Mouse (Mus musculus) spleen, adult 18-20 months (tissue): ENCODE results near the gene Kcnh1.

Source experiments
- DNase-seq, 2 experiments: peaks; one replicate each; pipeline ENCODE4 v3.0.0; 2022; ENCODE audit warnings: mixed read lengths in 2 of 2

Gene Kcnh1

DNA sequence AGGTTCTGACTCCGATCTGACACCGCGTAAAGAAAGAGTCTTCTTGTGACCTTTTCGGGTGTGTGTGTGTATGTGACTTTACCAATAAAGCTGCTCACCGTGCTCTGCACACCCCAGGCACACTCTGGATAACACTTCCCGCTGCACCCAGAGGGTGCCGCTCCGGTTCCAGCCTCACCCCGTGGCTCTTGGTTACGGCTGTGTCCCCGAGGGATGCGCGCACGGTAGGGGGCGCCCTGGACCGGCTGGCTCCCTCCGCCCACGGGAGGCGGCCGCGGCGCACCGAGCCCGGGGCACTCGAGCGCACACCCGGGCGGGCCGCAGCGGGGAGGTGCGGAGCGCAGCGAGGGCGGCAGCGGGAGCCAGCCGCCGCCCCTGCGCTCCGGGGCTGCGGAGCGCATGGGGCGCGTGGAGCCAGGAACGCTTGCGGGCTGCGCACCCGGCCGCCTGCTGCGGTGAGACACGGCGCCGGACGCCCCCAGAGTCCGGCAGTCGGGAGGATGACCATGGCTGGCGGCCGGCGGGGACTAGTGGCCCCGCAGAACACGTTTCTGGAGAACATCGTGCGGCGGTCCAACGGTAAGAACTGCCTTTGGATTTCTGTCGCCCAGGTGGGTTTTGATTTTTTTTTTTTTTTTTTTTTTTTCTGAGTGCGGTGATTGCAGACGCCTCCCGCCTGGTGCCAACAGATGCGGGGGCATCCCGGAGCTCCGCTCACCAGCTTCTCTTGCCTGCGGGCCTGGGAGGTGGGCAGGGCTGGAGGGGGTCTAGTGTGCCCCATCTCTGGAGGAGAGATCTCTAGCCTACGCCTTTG, at the start of gene Kcnh1:
Gene Kcnh1, plus strand, starts transcription at position 267 of the 814 bp plus-strand sequence.
- DNase-seq = peak; percentile 50 to 75

DNA sequence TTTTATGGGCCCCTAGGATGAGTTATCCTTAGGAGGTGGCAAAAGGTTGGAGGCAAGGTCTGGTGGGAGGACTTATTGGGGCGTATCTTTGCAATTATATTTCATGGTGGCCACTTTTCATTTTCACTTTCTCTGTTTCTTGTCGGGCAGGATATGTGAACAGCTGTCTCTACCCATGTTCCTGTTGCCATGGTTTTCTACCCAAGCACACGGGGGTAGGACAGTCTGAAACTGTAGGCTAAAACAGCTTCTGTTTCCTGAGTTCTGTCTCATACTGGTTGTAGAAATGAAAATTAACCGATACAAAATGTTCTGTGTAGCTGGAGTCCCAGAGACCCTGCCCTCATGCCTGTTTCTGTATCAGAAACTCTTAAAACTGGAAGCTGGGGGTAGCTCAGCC, 39.4 kb upstream of the Kcnh1 start:
- no peak for DNase-seq

DNA sequence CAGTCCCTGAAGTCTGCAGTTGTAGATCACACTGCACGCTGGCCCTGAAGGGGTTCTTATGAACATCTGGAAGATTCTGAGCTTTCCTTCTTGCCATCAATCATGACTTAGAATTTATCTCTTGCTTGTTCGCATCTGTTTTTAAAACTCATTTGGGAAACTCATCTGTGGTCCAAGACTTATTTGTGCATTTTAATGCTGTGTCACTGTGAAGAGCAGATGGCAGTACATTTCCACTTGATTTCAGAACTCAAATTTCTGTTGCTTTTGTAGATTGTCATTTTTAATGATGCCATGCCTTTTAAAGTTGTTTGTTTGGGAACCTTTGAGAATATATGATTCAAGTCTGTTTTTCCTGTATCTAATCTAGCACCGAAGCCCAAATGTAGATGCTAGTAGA, 19.1 kb upstream of the Kcnh1 start:
- DNase-seq = no peak

DNA sequence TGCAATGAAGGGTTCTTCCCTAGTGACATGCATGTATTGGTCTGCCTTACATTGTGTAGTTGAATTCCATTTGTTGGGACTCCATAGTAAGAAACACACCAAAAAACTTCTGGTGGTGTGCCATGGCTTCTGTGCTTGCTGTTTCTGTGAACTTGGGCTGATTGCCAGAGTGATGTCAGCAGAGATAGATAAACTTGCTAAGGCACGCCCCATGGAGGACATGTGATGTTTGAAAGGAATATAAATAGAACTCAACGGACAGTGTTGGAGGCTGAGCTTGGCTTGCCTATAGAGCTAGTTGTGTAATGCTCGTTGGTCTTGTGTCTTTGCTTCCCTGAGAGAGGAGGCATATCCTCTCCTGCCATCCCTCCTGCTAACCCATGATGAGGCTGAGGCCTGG, 10.7 kb upstream of the Kcnh1 start:
- DNase-seq = no peak

DNA sequence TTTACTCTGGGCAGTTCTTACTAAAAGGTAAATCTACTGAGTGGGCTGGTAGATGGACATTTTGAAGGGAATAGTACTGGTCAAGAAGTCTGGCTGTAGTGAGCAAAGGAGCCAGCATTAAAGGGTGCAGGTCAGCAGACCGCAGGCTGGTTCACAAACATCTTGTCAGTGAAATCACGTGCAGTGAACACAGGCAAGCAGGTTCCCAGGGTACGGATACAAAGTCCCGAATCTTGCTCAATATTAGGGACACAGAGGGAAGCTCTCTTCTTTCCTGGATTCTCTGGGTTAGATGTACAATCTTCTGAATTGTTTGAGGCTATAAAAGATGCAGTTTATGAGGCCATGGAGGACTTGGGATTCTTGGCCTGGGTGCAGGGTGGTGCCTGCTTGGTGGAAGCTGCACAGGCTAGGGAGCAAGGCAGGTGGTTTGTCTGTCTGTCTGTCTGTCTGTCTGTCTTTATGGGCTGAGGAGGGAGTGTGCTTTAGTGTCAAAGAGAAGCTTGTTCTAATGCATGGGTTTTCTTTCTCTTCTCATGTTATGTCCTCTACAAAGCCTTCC, 8.8 kb upstream of the Kcnh1 start:
- DNase-seq = no peak

DNA sequence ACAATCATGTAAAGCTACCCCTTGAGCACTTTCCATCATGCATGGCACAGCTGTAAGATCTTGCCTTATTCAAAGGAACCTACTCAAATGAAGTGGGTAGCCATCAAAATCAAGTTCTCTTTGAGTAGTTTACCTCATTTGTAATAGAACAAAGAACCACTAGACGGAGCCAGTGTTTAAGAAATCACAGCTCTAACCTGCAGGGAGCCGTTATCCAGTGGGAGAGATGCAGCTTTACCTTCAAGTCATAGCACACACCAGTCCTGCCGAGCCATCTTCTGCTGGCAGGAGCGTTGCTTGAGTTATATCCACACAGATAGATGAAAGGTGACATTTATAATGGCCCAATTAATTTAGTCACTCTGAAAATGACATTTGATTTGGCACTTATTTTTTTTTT, 1.5 kb upstream of the Kcnh1 start:
- no peak for DNase-seq

DNA sequence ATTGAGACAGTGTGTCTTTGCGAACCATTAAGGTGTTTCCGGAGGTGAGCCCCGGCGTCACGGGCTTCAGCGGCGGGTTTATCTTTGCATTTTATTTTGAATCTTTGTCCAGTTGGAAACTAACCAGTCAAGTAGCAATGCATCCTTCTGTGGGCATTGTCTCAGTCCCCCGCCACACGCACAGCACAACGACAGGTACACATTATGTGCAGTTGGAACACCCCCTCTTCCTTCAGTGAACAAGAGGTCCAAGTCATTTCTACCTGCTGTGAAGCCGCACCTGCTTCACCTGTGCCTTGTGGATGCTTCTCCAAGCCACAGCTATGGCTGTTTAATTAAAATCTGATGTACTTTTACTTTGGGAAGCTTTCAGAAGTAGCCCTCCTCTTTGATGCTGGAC, 803 bp upstream of the Kcnh1 start:
- DNase-seq = no peak

DNA sequence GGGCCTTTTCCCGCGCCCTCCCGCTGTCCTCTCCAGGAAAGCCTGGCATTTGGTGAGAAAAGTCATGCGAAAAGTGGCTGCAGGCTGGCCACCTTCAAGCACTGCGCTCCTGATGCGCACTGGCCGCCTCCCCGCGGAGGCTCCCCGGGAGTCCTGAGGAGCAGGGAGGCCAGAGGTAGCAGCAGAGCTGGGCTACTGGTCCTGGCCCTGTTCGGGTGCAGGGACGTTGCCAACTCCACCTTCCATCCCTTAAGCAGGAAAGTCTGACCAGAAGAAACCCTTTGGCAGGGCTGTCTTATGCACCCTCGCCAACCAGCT, 707 bp downstream of the Kcnh1 start:
- DNase-seq = no peak

DNA sequence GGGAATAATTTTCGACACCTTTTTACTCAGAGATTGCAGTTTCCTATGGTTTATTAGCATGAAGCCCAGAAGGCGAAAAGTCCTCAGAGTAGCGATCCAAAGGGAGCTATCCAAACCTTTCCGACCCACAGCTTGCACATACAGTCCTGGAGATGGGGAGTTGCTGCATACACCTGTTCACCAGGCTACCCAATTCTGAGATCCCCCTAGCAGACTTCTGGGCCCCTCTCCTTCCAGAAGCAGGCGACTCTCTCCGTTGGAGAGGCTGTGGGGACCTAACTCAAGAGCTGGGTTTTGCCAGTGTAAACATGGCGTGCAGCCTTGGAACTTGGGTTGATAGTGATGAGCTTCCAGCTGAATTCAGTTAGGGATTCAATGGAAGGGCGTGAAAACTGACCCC, 1.3 kb downstream of the Kcnh1 start:
- no peak for DNase-seq

DNA sequence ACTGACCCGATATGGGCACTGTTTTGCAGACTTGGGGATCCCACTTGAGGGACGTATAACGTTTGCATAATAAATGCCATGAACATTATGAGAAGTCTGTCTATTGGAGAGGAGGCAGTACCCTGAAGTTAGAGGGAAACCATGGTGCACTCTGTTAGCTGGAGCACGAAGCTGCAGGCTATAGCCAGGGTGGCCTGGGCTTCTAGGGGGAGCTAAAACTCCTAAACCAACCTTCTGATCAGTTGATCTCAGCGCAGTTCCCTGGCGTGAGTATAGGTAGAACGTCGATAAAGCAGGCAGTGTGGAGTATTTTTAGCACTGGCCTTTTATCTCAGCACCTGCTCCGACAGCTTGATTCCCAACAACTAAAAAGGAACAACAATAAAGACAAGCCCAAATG, 2.1 kb downstream of the Kcnh1 start:
- no peak for DNase-seq

DNA sequence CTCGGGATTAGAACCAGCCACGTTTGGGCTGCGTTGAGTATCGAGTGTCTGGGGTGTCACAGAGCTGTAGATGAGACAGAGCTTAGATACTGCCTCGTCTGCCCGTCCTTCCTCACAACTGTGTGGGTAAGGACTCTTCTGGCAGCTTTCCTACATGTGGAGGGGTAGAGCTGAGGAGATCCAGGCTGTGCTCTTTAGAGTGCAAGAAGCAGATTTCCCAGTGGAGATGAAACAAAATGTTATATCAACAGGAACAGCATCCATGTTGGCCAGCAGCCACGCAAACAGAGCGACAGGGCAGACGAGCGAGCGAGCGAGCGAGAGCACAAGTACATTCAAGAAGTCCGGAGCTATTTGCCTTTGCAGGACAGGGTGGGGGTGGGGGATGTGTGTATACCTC, 3.1 kb downstream of the Kcnh1 start:
- DNase-seq = no peak

DNA sequence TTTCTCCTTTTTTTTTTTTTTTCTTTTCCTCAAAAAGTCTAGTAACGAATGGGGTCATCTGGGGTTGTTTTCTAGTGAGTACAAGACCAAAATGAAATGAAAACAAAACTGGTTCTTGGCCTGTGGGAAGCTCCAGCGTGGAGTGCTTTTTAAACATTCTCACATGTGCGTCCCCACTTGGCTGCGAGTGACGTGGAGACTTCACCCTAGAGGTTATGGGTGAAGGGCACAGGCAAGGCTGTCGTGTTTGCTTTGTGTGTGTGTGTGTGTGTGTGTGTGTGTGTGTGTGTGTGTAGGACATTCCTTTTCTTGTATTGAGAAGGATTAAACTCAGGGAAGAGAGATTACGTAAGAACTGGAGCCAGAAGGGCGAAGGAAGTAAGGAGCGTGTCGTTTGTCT, 6.9 kb downstream of the Kcnh1 start:
- no peak for DNase-seq

DNA sequence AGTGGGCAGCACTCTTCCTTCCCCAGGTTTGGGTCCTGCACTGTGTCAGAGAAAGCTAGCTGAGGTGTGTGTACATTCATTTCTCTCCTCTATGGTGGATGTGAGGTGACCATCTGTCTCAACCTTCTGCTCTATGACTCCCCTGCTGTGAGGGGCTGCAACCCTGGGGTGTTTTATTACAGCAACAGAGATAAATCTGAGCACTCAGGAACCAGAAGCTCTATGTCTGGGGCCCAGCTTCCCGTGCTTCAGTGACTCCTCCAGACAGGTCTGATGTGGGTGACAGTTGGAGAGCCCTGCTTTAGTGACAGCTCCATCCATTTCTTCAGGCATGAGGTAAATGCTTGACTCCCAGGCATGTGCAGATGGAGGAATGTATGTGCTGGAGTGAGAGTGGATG, 12.4 kb downstream of the Kcnh1 start:
- DNase-seq = no peak

DNA sequence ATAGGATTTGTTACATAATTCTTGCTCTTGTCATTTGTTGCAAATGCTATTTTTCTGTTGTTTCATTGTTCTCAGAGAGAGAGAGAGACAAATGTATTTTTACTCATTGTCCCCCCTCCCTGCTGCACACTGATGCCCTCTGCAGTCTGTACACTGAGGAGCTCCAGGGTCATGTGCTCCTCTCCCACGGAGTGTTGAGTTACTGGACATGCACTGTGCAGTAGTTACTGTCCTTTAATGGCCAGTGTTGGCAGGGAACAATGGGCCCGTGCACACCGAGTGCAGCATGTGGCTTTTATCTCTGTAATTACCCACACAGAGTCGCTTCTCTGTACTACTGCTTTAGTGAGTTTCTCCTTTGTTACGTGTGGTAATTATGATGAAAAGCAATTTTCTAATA, 17.4 kb downstream of the Kcnh1 start:
- no peak for DNase-seq

DNA sequence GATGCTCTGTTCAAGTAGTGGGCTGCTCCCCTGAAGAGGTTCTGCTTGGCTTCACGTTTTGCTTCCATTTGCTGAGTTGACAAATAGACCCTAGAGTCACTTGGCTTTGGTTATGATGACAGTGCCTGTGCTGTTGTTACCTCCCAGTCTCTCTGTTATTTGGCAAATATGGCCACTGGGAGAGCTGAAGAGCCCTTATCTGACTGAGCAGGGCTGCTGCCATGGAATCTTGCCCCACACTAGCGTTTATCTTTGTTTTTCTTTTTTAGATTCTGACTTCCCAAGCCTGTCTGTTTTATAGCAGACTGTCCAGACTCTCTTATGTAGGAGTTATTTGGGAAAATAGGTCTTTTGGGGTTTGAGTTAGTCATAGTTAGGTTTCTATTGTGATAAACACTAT, 21.9 kb downstream of the Kcnh1 start:
- no peak for DNase-seq

DNA sequence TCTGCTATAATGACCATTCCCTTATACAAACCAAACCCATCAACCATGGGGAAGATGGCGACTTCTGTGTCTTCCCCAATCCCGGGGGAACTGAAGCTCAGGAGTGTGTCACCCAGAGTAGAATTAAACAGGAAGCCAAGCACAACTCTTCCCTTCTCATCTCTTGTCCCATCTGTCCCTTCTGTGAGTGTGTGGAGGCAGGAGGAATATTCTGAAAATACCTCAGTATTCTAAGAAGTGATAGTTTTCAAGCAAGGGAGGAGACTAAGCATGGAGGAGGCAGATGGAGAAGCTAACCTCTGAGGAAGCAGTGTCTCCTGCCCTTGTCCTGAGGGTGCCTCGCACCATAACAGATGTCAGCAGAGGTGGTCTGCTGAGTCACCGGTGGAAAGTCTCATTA, 24.1 kb downstream of the Kcnh1 start:
- no peak for DNase-seq

DNA sequence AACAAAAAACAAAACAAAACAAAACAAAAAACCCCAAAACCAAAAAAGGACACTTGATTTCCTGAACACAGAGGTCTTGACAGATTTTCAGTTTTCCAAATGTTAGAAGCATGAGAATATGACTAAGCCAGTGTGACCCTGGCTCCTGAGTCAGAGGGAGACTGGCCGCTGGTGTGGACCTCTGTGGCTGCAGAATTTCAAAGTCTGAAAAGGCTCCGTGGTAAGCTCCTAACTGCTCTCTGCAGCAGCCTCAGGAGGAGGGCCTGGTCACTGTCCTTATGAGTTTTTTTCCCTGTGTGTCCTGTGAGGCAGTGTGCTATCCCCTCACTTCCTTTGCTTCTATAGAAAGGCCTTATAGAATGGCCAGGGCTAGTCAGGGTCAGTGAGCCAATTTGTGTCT, 29.6 kb downstream of the Kcnh1 start:
- DNase-seq = no peak

DNA sequence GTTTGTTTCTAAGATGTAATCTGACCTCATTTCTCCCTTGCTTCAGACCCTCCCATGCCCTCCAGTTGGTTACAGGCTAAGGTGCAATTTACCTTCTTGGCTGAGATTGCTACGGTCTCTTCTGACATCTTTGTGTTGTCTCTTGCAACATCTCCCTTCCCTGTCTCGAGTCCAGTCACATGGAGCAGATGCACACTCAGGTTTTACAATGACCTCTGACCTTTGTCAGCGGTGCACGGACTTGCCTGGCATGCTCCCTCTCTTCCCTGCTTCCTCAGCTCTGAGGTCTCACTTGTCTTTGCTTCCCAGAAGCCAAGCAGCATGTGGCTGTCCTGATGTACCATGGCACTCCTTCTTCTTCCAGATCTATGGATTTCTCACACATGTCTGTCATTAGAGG, 33.6 kb downstream of the Kcnh1 start:
- DNase-seq = no peak

DNA sequence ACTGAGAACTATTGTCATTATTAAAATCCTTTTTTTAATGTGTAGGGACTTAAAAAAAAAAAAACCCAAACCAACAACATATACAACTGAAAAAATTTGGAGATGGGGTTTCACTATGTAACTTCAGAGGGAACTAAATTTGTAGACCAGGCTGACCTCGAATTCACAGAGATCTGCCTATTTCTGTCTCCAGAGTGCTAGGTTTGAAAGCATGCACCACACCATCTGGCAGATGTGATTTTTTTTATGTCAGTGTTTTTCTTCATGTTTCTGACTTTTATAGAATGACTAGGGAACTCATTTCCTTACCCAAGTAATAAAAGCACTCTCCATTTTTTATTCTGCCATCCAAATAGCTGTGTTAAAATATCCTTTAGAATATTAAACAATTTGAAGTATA, 42.1 kb downstream of the Kcnh1 start:
- no peak for DNase-seq

DNA sequence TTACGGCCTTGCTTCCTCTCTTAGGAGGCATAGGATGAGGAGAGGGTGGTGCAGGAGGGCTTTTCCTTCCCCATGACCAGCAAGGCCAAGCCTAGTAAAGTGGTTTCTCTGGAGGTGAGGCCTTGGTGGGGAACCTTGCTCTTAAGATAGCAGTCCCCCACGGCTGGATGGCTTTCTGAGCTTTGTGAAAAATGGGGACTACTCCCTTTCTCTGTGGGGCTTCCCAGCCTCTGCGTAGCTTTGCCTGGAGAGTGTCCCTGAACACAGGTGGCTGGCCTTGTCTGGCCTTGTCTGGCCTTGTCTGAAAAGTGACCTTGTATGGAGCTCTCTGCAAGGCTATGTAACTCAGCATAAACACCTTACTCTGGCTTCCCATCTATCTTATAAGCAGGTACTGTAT, 56.3 kb downstream of the Kcnh1 start:
- DNase-seq = no peak

DNA sequence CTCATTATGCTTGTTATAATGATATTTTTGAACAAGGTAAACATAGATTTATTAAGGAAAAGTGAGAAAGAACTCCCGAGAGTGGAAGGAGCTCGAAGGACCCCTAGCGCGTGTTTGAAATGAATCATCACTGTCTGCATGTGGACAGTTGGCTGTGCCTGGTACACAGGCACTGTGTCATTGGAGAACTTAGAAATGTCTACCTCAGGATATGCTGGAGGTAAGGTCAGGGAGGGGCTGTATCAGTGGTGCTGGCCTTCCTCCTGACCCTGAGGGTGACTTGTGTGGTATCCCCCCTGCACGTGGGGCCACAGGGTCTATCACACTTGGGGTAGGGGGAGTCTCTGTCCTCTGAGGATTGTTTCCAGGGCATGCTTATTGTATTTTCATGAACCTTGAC, 68.6 kb downstream of the Kcnh1 start:
- no peak for DNase-seq

DNA sequence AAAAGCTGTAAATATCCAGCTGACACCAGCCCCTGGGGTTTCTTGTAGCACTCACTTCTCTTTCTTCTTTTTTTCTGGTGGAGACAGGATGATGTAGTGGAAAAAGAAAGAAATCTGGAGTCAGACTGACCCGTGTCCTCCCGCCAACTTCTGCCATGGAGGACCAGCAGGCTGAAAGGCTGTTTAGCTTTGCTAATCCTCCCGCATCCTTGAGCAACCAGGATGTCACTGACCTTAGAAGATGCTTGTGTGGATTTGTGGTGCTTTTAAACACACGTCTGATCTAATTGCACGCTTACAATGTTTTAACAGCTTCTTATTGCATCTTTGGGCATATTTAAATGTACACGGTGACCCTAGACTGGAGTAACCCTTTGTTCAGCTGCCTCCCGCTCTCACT, 69.0 kb downstream of the Kcnh1 start:
- DNase-seq = no peak

DNA sequence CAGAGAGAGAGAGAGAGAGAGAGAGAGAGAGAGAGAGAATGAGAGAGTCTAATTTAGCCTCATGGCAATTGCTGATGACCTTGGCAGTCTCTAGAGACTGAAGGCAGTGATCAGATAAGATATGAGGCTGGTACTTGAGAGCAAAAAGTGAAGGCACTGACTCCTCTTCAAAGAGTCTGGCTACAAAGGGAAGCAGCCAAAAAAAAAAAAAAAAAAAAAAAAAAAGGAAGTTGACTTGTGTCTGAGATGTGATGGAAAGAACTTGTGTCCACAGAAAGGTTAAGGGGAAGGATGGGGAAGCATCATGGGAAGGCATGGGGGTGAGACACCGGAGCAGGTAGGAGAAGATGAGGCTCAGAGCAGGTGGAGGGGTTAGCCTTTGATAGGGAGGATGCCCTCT, 75.1 kb downstream of the Kcnh1 start:
- DNase-seq = no peak

DNA sequence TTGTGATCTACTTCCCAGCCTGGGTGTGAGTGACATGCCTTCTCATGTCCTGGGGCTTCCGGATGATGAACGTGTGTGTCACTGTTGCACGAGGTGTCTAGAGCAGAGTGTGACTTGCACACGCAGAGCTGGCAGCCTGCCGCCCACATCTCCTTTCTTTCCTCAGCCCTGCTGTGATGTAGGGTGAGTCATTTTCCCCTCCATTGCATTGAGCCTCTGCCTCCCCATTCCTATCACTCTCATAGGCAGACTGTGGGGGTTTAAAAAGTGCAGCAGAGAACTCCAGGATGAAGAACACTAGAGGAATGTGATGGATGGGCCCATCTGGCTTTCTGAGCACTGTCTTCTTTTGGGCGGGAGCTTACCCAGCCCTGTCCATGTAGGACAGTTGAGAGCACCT, 76.4 kb downstream of the Kcnh1 start:
- DNase-seq = no peak

DNA sequence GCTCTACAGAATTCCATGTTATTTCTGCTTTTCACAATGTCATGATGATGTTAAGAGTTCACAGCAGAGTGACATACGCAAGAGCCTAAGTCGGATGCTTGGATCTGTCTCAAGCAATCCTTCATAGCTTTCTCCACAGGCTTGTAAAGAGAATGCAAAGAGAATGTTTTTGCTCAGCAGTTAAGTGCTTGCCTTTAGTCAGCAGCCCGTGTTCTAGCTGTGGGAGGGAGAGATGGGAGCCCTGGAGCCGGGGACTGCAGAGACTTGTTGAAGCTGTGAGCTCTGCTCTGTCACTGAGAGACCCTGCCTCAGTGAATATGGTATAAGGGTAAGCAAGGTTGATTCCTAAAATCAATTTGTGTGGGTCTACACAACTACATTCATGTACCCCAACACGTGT, 78.3 kb downstream of the Kcnh1 start:
- no peak for DNase-seq
